Mouse (Mus musculus): Measurements from ENCODE around the gene Lrig1.

Gene Lrig1

GRCm38 (mm10) chr6:94698509-94699172 is 1.3 kb downstream of the Lrig1 start:
- DNase-seq (ENCODE audit: low spot score in 2 of 2) = no peak

GRCm38 (mm10) chr6:94697423-94697822 is 2.5 kb downstream of the Lrig1 start:
- DNase-seq (ENCODE audit: low spot score in 2 of 2) = no peak

DNA sequence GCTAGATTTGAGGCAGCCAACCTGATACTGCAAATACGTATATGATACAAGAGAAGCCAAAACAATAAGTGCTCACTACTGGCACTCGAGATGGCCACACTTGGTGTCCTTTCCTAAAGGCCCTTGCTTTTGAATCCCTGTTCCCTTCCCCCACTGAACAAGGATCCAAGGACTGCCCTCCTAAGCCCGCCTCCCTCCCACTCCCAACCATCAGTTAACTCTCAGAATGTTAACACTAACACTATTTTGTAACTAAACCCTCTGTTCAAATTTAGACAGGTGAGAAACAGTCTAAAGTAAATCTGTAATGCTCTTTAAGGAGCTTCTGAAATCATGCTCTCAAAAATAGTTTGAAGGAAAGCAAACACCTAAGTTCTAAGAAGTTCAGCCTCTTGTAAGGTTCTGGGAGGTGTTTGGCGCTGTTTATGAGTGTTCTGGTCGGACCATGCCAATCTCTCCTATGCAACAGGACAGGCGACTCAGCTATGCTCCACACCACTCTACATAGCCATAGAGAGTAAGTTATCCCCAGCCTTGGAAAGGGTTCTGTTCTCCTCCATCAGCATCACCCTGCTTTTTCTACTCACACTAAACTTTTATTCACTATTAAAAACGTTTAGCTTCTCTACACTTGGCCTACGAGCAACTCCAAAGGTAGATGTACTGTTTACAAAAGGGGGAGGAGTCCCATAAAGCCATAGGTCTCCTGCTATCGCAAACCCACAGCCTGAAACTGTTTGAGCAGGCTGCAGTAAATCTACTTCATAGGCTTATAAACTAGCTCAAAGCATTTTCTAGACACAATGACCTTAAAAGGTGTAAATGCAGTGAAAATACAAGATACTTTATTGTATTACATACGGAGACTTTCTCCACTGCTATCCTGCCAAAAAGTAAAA is 3.5 kb downstream of the Lrig1 start:
- no peak for DNase-seq (ENCODE audit: low spot score in 2 of 2)

- no peak for DNase-seq (ENCODE audit: low spot score in 2 of 2)
Measured at GRCm38 (mm10) chr6:94695121-94695930, 4.6 kb downstream of the Lrig1 start.

DNA sequence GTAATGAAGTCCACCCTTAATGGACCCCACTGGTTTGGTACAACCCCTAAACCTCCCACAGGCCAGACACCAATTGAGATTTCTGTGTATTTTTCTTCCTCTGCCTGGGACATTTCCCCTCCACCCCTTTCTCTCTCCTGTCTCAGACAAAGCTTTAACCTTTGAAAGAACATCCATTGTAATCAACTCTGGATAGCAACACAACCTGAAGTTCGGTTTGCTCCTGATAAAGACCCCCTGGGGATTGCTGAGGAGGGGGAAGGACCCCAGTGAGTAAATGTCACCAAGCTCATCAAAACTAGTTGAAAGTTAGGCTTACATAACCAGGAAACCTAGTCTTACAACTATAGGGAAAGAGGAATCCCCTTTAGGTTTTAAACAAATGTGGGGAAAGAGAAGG is 5.5 kb downstream of the Lrig1 start:
- no peak for DNase-seq (ENCODE audit: low spot score in 2 of 2)

DNA sequence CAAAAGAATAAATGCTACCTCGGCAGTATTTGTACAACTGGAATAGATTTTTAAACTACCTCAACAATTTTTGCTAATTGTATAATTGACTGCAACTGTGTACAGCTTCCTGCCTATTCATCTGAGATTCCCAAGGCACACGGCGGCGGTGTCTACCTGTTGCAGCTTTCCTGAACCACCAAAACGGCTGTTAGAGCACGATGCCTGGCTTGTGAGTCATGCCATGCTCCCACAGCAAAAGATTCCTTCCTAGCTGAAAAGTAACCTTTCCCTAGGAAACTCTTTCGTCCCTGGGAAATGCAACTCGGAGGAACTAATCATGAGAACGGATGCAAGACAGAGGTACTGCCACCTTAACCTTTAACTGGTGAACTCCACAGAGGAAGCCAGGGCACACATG is 6.9 kb downstream of the Lrig1 start:
- no peak for DNase-seq (ENCODE audit: low spot score in 2 of 2)

DNA sequence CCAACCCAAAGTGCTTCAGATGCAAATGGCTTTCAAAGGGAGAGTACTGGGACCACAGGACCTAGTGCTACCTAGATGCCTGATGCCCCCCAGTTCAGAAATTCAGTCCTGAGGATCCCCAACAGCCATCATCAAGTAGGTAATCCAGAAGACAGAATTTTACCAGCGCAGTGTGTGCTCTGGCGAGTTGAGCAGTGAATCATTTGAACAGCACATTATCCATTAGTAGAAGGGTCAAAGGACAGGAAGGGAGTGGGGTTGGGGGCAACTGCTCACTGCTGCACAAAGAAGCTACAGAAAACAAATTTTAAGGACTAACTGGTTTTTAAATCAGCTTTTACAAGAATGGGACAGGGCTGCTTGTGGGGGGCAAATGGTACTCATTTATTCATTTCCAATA is 8.0 kb downstream of the Lrig1 start:
- no peak for DNase-seq (ENCODE audit: low spot score in 2 of 2)

DNA sequence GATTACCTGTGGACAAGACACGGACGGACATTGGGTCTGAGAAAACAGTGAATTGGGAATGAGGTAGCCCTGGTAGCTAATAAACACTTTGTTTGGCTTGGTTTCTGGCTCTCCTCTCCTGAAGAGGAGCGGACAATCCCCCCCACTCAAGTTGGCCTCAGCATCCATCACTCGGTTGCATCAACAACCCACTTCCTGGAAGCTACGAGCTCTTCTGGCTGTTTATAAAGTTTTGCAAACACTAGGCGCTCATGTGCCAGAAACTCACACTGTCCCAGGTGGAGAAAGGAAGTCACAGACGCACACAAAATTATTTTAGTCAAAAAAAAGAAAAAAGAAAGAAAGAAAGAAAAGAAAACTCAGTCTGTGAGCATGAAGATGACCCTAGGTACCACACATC is 9.7 kb downstream of the Lrig1 start:
- DNase-seq (ENCODE audit: low spot score in 2 of 2) = no peak

DNA sequence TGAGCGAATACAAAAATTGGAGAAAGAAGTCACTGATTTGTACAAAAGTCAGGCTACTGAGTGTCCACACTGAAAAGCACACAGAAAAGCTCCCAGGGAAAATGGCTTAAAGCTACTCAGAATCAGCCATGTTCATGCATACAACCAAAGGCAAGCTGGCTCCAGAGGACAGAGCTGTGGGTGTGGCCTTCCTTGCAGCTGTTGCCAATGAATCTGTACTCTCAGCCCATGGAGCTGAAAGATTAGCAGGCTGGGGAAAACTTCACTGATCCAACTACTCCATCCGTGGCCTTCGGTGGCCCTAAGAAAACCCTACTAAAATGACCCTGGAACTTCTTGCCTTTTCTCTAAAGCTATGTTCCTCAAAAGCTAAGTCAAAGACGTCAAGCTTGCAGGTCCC is 11.2 kb downstream of the Lrig1 start:
- DNase-seq (ENCODE audit: low spot score in 2 of 2) = no peak

DNA sequence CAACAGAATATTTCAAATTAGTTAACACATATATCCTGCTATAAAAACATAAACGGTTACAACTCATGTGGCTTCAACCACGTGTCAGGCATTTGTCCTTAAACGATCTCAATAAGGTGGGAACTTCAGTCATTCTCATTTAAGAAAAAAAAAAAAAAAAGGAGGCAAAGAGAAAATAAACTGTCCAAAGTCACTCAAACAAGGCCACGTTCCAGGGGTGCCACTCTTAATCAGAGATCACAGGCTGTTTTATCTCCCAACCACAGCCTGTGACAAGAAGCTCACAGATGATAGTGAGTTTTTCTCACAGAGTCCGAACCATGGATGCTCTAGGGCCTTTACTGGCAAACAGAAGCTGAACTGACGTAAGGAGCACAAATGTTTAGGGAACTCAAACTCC is 13.9 kb downstream of the Lrig1 start:
- no peak for DNase-seq (ENCODE audit: low spot score in 2 of 2)

GRCm38 (mm10) chr6:94685611-94686010 is 14.3 kb downstream of the Lrig1 start:
- no peak for DNase-seq (ENCODE audit: low spot score in 2 of 2)

GRCm38 (mm10) chr6:94684844-94685557 is 15.0 kb downstream of the Lrig1 start:
- DNase-seq (ENCODE audit: low spot score in 2 of 2) = no peak

DNA sequence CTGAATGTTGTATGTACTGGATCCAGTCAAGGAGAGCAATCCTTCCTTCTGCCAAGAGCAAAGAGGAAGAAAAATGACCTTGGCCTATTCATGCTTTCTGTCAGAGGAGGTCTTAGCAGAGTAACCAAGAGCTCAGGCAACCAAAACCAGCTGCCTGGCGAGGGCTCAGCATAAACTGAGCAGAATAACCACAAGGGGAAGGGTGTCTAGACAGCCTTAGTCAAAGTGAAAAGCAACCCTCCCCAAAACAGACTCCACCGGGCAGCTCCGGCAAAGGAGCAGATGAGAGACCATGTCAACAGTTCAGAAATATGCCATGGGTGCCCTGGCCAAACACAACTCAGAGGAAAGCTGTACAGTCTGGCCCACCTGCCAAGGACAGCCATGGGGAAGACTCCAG is 16.3 kb downstream of the Lrig1 start:
- peak; percentile 18 to 46 for DNase-seq (ENCODE audit: low spot score in 2 of 2)

GRCm38 (mm10) chr6:94682270-94682618 is 17.7 kb downstream of the Lrig1 start:
- DNase-seq (ENCODE audit: low spot score in 2 of 2) = no peak

- DNase-seq (ENCODE audit: low spot score in 2 of 2) = peak; percentile 30 to 53
Measured at GRCm38 (mm10) chr6:94681446-94682269, 18.3 kb downstream of the Lrig1 start.

GRCm38 (mm10) chr6:94680760-94681445 is 19.1 kb downstream of the Lrig1 start:
- DNase-seq (ENCODE audit: low spot score in 2 of 2) = no peak

- no peak for DNase-seq (ENCODE audit: low spot score in 2 of 2)
Measured at GRCm38 (mm10) chr6:94679249-94679648, 20.7 kb downstream of the Lrig1 start.

GRCm38 (mm10) chr6:94678377-94679164 is 21.4 kb downstream of the Lrig1 start:
- DNase-seq (ENCODE audit: low spot score in 2 of 2) = no peak

DNA sequence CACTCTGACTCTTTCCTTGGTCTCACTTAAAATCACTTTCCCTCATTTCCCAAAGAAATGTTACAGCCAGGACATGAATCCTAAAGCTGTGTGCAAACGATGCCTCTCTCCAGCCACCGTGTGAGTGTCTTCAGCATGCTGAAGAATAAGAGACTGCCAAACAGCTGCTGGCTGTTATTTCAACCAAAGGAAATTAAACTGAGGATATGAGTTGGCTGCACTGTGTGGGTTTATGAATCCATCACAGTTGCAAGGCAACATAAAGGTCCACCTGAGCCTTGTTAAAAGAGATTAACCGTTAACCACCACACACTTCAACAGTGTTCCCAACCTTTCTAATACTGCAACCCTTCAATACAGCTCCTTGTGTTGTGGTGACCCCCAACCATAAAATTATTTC is 22.5 kb downstream of the Lrig1 start:
- no peak for DNase-seq (ENCODE audit: low spot score in 2 of 2)

DNA sequence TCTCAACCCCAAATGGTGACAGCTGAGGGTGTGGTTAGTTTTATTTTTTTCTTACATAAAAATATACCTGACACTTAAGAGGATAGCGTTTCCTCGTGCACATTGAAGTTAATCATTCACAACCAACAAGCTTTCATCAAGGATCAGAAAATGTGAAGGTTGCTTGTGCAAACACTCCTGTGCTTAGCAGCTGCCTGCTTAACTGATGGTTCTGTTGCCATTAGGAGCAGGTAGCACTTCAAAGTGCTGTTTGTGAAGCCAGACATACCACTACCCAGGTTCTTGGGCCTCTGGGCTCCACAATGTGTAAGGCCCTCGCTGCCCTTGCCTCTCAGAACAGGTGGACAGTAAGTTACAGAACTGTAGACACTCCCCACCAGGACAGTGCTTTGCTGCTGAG is 23.1 kb downstream of the Lrig1 start:
- DNase-seq (ENCODE audit: low spot score in 2 of 2) = no peak

Data from thymus, postnatal 10 days (tissue).